Mouse (Mus musculus) gastrocnemius, postnatal 4 days (tissue): ENCODE data around the gene Plbd2. TPM values are rescaled to one million over a fixed set of nuclear protein-coding genes. Genes with fewer than 3 reads are reported as not detected.
A peak's percentile ranks its signal among the peaks of the same experiment; 100 is the strongest.

ENCODE experiments used
- DNase-seq, 2 experiments: peaks; one replicate each; pipeline ENCODE4 v3.0.0; 2021 to 2022; ENCODE audit warnings: low spot score in 2 of 2, mixed read lengths in 2 of 2
- long read RNA-seq, 2 experiments: library from polyadenylated mRNA; stranded (forward); transcript quantifications; one replicate each; pipeline ENCODE4 v2.0.0; 2021
- total RNA-seq, 2 experiments: library from RNA; stranded (reverse); gene quantifications; 2 replicates each; pipeline ENCODE4 v1.2.3; 2021

The Plbd2 gene
- 10 to 100 TPM; 43.7 to 49.7 TPM for total RNA-seq
- long read RNA-seq, experiment 1, full-length matches to known transcripts = 61 of 72 reads
- long read RNA-seq, experiment 1, partial matches to known transcripts = 3 of 72 reads
- long read RNA-seq, experiment 1, other reads (novel, unspliced or antisense) = 8 of 72 reads
- long read RNA-seq, experiment 2, full-length matches to known transcripts = 89 of 115 reads
- long read RNA-seq, experiment 2, partial matches to known transcripts = 8 of 115 reads
- long read RNA-seq, experiment 2, other reads (novel, unspliced or antisense) = 18 of 115 reads

DNA sequence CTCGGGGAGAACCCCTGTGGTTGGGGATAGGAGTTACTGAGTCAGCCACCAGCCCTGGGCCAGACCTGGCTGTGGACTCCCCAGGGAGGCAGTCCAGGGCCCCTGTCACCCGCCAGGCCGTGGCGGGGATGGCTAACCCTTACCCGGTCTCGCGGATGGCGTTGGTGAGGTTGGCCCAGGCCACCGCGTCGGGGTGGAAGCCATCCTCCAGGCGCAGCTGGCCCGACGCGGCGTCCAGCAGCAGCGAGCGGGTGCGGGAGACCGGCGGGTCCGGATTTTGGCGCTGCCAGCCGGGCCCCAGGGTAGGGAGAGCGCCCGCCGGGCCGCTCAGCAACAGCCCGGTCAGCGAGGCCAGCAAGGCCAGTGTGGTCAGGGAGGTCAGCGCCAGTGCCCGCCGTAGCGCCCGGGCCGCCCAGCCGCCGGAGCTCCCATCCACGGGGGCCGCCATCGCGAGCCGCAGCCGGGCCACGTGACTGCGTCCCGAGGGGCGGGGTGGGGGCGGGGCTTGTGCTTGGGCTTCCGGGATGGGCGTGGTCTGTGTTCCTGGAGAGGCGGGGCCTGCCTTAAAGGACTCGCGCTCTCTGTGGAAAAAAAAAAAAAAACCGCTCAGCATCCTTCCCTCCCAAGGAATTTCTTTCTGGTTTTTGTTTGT is at the start of gene Plbd2:
Plbd2 (minus strand) TSS at position 482 of the 652 bp plus-strand sequence.
- DNase-seq = peak; percentile 81 to 87

DNA sequence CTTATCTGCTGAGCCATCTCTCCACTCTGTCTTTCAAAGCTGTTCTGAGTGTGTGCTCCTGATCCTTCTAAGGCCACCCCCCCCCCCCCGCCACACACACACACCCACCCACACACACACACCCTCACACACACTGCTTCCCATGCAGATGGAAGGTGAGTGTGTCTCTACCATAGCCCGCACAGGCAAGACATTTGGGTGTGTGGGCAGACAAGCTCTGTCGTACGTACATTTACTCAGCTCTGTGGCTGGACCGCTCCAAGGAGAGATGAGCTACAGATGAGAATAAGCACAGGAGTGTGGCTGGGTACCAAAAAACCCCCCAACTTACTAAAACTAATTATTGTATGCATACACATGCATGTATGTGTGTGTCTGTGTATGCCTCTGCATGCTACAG is 47.2 kb upstream of the Plbd2 start:
- DNase-seq = no peak

GRCm38 (mm10) chr5:120550137-120550536 is 46.7 kb upstream of the Plbd2 start:
- DNase-seq = no peak

GRCm38 (mm10) chr5:120548236-120548850 is 44.9 kb upstream of the Plbd2 start:
- DNase-seq = no peak

DNA sequence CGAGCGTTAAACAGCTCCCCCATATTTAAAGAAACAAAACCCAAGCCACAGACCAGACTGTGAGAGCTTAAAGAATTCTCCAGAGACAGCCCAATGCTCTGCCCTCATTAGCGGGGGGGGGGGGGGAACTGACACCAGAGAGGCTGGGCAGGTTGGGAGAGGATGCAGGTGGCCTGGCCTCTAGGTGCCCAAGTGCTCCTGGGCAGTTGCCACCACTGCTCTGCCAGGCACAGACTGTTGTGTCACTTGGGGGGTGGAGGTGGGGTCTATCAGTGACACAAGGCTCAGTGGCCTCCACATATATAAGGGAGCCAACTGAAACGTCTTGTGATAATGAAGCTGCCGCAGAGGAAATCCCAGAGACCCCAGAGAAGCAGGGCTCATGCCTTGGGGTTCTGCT is 33.2 kb upstream of the Plbd2 start:
- no peak for DNase-seq

DNA sequence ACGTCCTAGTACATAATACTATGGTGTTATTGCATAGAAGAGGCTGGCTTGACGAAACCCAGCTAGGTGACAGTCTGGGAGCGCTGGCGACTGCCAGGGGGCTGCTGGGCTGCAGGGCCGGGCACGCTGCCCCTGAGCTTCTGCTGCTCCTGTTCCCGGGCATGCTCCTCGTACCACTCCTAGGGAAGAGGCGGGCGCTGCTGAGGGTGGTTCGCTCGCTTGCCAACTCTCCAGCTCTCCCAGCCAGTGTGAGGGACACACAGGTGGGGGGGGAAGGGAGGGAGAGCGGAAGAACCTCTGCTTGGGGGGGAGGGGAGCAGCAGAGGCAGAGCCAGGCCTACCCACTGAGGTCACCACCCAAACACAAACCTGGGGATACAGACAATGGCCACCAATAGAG is 32.6 kb upstream of the Plbd2 start:
- no peak for DNase-seq

GRCm38 (mm10) chr5:120534686-120535075 is 31.3 kb upstream of the Plbd2 start:
- DNase-seq = no peak

DNA sequence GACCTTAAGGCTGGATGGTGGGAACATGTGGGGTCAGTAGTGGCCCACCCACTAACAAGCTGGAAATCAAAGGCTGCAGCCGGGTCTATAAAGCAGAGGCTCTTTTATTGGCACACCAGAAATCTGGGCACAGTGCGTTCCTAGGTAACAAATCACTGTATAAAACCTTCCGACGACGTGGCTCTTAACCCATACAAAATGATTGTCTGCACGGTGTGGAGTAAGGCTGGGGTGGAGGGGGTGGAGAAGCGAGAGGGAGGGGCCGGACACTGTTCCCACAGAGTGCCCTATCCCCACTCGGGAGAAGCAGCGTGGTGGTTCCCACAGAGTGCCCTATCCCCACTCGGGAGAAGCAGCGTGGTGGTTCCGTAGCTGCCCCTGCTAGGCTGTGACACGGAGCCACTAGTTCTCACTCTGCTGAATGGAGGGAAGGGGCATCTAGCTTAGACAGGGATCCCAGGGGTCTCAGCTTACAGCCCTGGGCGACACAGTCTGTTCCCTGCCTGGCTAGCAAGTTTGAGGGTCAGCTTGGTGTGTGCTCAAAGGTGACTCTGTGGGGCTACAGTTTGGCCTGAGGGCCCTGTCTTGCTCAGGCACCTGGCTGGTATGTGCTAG is 30.8 kb upstream of the Plbd2 start:
- DNase-seq = no peak

GRCm38 (mm10) chr5:120531631-120532030 is 28.2 kb upstream of the Plbd2 start:
- no peak for DNase-seq

DNA sequence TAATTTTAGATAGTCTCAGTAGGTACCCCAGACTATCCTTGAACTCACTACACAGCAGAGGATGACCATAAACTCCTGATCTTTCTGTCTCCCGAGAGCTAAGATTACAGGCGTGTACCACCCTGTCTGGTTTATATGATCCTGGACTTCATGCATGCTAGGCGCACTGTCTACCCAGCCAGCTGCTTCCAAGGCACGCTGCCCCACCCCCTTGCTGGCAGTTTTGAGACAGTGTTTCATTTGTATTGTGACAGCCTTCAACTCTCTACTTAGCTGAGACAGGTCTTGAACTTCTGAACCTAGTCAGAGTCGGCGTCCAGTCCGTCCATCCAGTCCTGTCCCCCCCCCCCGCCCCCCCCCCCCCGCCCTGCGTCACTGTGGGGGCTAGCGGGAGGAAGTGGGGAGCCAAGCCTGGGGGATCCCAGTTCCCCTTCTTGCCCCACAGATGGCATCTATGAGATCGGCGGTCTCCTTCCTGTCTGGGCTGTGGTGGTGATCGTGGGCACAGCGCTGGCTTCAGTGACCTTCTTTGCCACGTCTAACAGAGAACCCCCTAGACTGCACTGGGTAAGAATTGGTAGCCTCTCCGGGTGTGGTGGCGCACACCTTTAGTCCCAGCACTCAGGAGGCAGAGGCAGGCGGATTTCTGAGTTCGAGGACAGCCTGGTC is 24.0 kb upstream of the Plbd2 start:
- no peak for DNase-seq

DNA sequence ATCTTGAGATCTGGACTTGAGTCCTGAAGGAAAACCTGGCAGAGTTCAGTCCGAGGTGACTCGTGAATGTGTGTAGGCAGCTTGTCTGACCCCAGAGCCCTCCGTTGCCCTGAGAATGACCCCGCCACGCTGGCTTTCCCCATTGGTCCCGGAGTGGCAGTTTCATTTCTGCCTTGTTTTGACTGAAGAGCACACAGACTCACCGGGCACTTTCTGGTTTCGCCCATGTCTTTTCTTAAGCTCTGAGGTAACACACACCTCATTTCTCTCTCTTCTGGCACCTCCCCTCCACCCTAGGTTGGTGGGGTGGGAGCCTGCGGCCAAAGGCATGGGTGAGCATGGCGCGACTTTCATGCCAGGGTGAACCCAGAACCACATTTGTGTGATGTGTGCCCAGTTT is 22.9 kb upstream of the Plbd2 start:
- DNase-seq = no peak

GRCm38 (mm10) chr5:120525737-120526136 is 22.3 kb upstream of the Plbd2 start:
- no peak for DNase-seq

GRCm38 (mm10) chr5:120524736-120525135 is 21.3 kb upstream of the Plbd2 start:
- no peak for DNase-seq

DNA sequence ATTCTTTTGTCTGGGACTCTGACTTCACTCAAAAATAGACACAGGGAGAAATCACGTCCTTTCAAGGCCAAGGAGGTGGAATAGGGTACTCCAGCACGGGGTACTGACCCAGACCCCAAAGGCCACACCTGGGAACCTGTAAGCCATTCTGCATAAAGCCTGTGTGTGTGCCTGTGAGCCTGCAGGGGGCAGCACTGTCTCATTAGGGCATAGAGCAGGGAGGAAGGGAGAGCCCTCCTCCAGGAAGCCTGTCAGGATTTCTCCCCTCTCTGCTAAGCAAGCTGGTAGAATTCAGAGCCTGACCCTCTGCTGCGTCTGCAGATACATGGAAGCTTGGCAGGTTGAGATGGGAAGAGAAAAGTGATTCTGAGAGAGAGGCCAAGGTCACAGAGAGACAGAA is 19.2 kb upstream of the Plbd2 start:
- no peak for DNase-seq

DNA sequence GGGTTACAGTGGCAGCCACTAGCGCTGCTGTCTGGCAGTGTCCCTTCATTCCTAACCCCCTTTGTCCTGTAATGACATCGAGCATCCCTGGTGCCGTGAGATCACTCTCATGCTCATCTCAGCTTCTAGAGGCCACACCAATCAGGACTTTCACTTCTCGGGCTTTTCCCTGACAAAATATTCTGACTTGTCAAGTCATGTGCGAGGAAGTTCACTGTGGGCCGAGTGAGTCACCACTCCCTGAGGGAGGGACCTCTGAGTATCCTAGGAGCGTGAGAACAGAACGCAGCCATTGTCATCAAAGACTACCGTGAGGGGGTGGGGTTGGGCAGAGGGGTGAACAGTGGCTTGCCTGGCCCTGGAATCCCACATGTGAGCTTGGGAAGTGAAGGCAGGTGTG is 14.1 kb upstream of the Plbd2 start:
- no peak for DNase-seq

GRCm38 (mm10) chr5:120516221-120516984 is 13.0 kb upstream of the Plbd2 start:
- no peak for DNase-seq

DNA sequence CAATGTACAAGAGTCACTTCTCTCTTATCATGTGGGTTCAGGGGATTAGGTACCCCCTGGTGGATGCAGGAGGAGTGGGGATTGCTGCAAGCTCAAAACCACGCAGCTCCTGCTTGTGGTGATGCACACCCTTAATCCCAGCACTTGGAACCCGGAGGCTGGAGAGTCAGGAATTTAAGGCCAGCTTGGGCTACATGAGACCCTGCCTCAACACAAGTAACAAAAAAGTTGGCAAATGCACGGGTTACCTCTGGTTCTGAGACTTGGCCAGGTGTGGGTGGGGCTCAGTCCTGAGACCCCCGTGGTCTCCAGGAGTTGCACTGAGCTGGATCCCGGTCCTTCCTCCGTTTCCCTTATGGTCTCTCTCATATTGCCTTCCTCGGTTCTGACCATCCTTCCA is 12.0 kb upstream of the Plbd2 start:
- no peak for DNase-seq

DNA sequence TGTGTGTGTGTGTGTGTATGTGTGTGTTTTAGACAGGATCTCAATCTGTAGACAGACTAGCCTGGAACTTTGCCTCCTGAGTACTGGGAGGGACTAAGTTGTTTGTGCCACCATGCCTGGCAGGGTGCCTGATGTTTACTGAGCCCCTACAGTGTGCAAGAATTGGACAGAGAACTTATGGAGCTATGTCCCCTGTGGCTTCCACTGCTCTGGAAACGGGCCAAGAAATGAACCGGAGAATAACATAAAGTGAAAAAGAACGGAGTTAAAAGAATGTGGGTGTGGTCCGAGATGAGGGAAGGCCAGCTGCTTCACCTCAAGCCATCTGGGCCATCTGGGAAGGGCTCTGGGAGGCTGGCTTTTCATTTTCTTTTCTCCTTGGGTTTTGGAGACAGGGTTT is 11.3 kb upstream of the Plbd2 start:
- DNase-seq = peak in 1 of 2 experiments; percentile 64

DNA sequence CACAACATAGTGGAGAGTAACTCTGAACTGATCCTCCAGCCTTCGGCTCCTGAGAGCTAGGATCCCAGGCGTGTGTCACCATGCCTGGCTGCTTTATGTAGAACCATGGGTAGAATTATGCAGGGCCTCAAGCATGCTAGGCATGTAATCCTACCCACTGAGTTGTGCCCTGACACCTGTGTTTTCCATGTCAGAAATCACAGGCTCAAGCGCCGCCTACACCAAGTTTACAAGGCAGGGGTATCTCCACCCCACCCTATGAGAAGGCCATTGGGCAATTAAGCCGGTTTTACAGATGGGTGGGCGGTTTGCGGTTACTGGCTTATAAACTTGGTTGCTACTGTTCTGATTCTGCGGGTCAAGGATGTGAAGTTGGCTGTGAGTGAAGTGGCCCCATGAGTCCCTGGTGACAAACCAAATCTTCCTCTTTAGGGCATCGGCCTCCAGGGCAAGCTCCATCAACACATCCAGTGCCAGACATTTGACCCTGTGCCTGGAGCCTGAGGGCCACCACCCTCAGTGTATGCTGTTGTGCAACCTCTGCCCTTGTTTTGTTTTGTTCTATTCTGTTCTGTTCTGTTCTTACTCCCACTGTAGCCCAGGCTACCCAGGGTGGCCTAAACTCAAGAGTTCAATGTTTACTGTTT is 10.7 kb upstream of the Plbd2 start:
- DNase-seq = no peak

DNA sequence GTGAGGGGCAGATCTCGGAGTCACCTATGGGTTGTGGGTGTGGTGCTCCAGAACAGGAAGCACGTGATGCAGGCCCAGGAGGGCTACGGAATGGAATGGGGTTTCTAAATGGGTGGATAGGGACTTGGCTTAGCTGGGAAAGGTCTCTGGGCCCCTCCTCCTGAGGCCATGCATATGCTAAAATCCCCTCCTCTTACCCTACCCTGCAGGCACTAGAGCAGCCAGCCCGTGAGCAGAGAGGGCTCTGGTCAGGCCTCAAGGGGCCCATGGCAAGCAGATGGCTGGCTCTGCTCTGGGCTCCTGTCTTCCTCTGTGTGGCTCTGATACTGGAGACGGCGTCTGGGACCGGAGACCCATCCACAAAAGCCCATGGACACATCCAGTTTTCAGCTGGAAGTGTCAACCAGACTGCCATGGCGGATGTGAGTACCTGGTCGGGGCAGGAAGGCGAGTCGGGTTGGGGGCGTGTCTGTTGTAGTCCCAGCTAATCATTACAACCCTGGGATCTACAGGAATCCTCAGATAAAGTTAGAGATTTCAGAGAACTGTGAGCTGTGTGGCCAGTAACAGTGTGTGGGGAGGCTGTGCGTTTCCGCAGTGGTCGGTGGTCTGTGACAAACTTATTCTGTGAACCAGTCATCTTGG is 9.6 kb upstream of the Plbd2 start:
- DNase-seq = no peak
